Mouse (Mus musculus) G1E (cell line): ENCODE measurements around the gene Hrh1. TPM values are rescaled to one million over a fixed set of nuclear protein-coding genes. Genes with fewer than 3 reads are reported as not detected.

Experiments
- ATAC-seq: 2 replicates; pipeline ENCODE4 v1.8.0; 2016; ENCODE audit warnings: mild to moderate bottlenecking; ENCODE audit not compliant: insufficient number of reproducible peaks, poor library complexity, low FRiP score, severe bottlenecking; ENCODE audit errors: extremely low read depth
- DNase-seq: peaks from one replicate; pipeline ENCODE4 v3.0.0; 2012; ENCODE audit warnings: low spot score
- H3K27me3 ChIP-seq: 2 replicates; pipeline ENCODE4 v1.6.1; 2012; ENCODE audit warnings: mild to moderate bottlenecking, low read length, inconsistent platforms; ENCODE audit not compliant: insufficient read depth
- H3K36me3 ChIP-seq: replicated peaks from 2 replicates; pipeline ENCODE3; 2012; ENCODE audit warnings: mild to moderate bottlenecking, inconsistent platforms
- H3K4me1 ChIP-seq: 2 replicates; pipeline ENCODE4 v1.6.1; 2012; ENCODE audit warnings: low read depth, low read length, inconsistent platforms, mixed read lengths; ENCODE audit not compliant: insufficient read depth
- H3K4me3 ChIP-seq: 2 replicates; pipeline ENCODE4 v1.5.1; 2012; ENCODE audit warnings: low read depth, mild to moderate bottlenecking, inconsistent platforms, low read length, moderate library complexity, mixed read lengths
- H3K9me3 ChIP-seq: replicated peaks from 2 replicates; pipeline ENCODE4 v1.6.1; 2012; ENCODE audit warnings: inconsistent platforms
- CTCF ChIP-seq: IDR thresholded peaks from 2 replicates; pipeline ENCODE4 v1.5.1; 2012; ENCODE audit warnings: low read depth, low read length, inconsistent platforms, mixed read lengths
- GATA1 ChIP-seq: IDR thresholded peaks from 2 replicates; pipeline ENCODE4 v1.6.1; 2012; ENCODE audit warnings: borderline replicate concordance, low read length, inconsistent platforms, mixed read lengths
- GATA2 ChIP-seq: IDR thresholded peaks from 2 replicates; pipeline ENCODE4 v1.6.1; 2012; ENCODE audit warnings: low read depth, low read length, inconsistent platforms, borderline replicate concordance
- POLR2AphosphoS5 ChIP-seq: IDR thresholded peaks from 2 replicates; pipeline ENCODE4 v1.6.1; 2012; ENCODE audit warnings: low read depth, low read length, inconsistent platforms; ENCODE audit not compliant: insufficient replicate concordance
- TAL1 ChIP-seq: conservative IDR thresholded peaks from 2 replicates; pipeline ENCODE4 v1.6.1; 2012; ENCODE audit warnings: low read depth, low read length, inconsistent platforms, mixed read lengths
- polyA plus RNA-seq: library from polyadenylated mRNA; stranded (reverse); fragments of >175 nt; gene quantifications from 2 replicates; pipeline ENCODE4 v1.2.3, GENCODE M21; 2012
- total RNA-seq, 2 experiments: library from RNA; stranded (forward) in 1 of 2; stranded (reverse) in 1 of 2; fragments of 200-1000 nt in 1 of 2; fragments of >200 nt in 1 of 2; fragmentation: Nextera tagmentation in 1 of 2; gene quantifications; 2 replicates each; pipeline ENCODE4 v1.2.3; 2014 to 2017

Hrh1 gene
- total and polyA plus RNA-seq, 3 experiments: 0.11 TPM; not detected in 2

DNA sequence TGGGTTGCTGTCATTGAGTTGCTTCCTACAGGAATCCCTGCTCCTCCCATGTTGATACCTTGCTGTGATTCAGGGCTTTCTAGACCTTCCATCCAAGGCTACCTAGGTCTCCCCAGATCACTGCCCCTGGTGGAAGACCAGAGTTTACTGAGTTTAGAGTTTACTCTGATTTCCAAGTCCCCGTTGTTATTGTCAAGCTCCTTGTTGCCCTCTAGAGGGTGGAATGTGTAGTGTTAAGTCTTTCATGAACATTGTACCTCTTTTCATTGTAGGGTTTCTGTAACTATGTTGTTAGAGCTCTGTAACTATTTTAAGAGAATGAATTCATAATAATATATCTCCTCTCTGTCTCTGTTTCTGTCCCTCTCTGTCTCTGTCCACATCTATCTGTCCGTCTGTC is 4.4 kb downstream of the Hrh1 start:
- no peak for DNase-seq
- no peak for ATAC-seq

GRCm38 (mm10) chr6:114403632-114404031 is 5.9 kb downstream of the Hrh1 start:
- H3K27me3 ChIP-seq: no peaks in the 10 kb centered on the region; the same call in 1 of the 2 replicates
- H3K4me1 ChIP-seq: no peaks in the 10 kb centered on the region
- TF ChIP-seq TAL1 (no peak), GATA2 (no peak), CTCF (no peak)
- H3K4me3 ChIP-seq: no peak overlapping the region
- DNase-seq (no peak), ATAC-seq (no peak)
- H3K36me3 ChIP-seq: no peaks in the 10 kb centered on the region
- peaks cover 91% of the 10 kb centered on the region for H3K9me3 ChIP-seq

More for the DNA sequence above, 4.4 kb downstream of the Hrh1 start:
- no peak for TF ChIP-seq CTCF
- TF ChIP-seq GATA2: no peak
- no peak for TF ChIP-seq TAL1
- Histone ChIP-seq H3K9me3 (peaks cover 91% of the 10 kb centered on the region), H3K4me3 (no peak overlapping the region), H3K36me3 (no peaks in the 10 kb centered on the region), H3K4me1 (no peaks in the 10 kb centered on the region), H3K27me3 (no peaks in the 10 kb centered on the region)

GRCm38 (mm10) chr6:114404128-114404527 is 6.4 kb downstream of the Hrh1 start:
- no peak for ATAC-seq
- no peak for DNase-seq
- no peaks in the 10 kb centered on the region for H3K4me1 ChIP-seq
- H3K4me3 ChIP-seq: no peak overlapping the region
- TF ChIP-seq GATA1: no peak
- TF ChIP-seq TAL1: no peak
- no peak for TF ChIP-seq POLR2AphosphoS5
- TF ChIP-seq GATA2: no peak
- no peak for TF ChIP-seq CTCF
- no peaks in the 10 kb centered on the region; the same call in 1 of the 2 replicates for H3K27me3 ChIP-seq
- peaks cover 91% of the 10 kb centered on the region for H3K9me3 ChIP-seq
- H3K36me3 ChIP-seq: no peaks in the 10 kb centered on the region

GRCm38 (mm10) chr6:114404774-114405468 is 7.2 kb downstream of the Hrh1 start:
- Histone ChIP-seq H3K9me3 (peaks cover 91% of the 10 kb centered on the region), H3K4me1 (no peaks in the 10 kb centered on the region), H3K36me3 (no peaks in the 10 kb centered on the region), H3K4me3 (no peak overlapping the region), H3K27me3 (no peaks in the 10 kb centered on the region; the same call in 1 of the 2 replicates)
- no peak for DNase-seq
- no peak for ATAC-seq
- TF ChIP-seq POLR2AphosphoS5 (no peak), CTCF (no peak), GATA1 (no peak), TAL1 (no peak), GATA2 (no peak)

DNA sequence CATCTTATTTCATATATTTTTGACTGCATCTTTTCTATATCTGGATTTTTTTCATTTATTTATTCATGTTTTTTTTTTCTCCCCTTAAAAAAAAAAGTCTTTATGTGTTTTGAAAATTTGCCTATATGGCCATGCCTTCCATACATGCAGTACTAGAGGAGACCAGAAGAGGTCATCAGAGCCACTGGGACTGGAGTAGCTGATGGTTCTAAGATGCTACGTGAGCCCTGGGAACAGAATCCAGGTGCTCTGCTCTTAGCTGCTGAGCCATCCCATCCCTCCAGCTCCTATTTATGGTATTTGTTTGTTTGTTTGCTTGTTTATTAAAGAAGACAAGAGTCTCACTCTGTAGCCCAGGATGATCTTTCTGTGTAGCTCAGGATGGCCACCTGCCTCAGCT is 8.9 kb downstream of the Hrh1 start:
- TF ChIP-seq POLR2AphosphoS5 (no peak), GATA1 (no peak), GATA2 (no peak), CTCF (no peak), TAL1 (no peak)
- ATAC-seq (no peak), DNase-seq (no peak)
- H3K36me3 ChIP-seq: no peaks in the 10 kb centered on the region
- H3K9me3 ChIP-seq: peaks cover 91% of the 10 kb centered on the region
- no peaks in the 10 kb centered on the region for H3K4me1 ChIP-seq
- no peak overlapping the region for H3K4me3 ChIP-seq
- H3K27me3 ChIP-seq: no peaks in the 10 kb centered on the region; the same call in 1 of the 2 replicates

DNA sequence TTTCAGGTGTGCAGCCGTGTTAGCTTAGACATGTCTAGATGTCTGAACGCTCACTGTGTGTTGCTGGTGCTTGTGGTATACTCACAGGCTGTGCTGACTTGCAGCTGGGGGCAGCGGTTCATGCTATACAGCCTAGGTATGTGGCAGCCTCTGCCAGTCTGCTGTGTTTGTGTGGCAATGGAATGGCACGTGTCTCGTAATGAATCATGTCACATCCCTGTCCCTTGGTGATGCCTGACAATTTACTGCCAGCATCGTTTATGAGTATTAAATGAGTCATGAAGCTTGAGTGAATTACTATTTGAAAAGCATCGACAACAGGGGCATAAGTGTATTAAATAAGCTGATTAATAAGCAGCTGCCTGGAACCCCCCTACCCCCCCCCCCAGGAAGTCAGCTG is 9.3 kb downstream of the Hrh1 start:
- ATAC-seq (no peak), DNase-seq (no peak)
- Histone ChIP-seq H3K9me3 (peaks cover 91% of the 10 kb centered on the region), H3K4me3 (no peak overlapping the region), H3K27me3 (no peaks in the 10 kb centered on the region; the same call in 1 of the 2 replicates), H3K36me3 (no peaks in the 10 kb centered on the region), H3K4me1 (no peaks in the 10 kb centered on the region)
- no peak for TF ChIP-seq GATA2
- TF ChIP-seq CTCF: no peak
- TF ChIP-seq POLR2AphosphoS5: no peak
- no peak for TF ChIP-seq GATA1
- TF ChIP-seq TAL1: no peak
